Mouse (Mus musculus) adrenal gland, adult 2 months (tissue): ENCODE results near the gene Iqschfp. TPM values are rescaled to one million over a fixed set of nuclear protein-coding genes. Genes with fewer than 3 reads are reported as not detected.

Experiments used
- DNase-seq: peaks from one replicate; pipeline ENCODE4 v3.0.0; 2021
- long read RNA-seq: library from polyadenylated mRNA; stranded (forward); transcript quantifications from one replicate; pipeline ENCODE4 v2.0.0, GENCODE M21; 2021
- polyA plus RNA-seq: library from polyadenylated mRNA; depleted of rRNA; stranded (reverse); fragments of >200 nt; gene quantifications from 2 replicates; pipeline ENCODE4 v1.2.3, GENCODE M21; 2012; rRNA removed
- total RNA-seq, 2 experiments: library from RNA; stranded (reverse); gene quantifications; 2 replicates each; pipeline ENCODE4 v1.2.3; 2021

The Iqschfp gene
- not detected for total RNA-seq
- not detected in 2 replicates for polyA plus RNA-seq
- long read RNA-seq, partial matches to known transcripts: 1 of 3 reads
- long read RNA-seq, other reads (novel, unspliced or antisense): 2 of 3 reads

GRCm38 (mm10) chr3:67892026-67892705 lies at the start of gene Iqschfp, which contains the start of gene Iqcj:
Gene Iqschfp (plus strand): TSS chr3:67892232.
Gene Iqcj (plus strand): TSS chr3:67892220.
- no peak for DNase-seq

- no peak for DNase-seq
These were observed 39.6 kb upstream of the Iqschfp start for GRCm38 (mm10) chr3:67852397-67852796.

GRCm38 (mm10) chr3:67861524-67861923 lies 30.5 kb upstream of the Iqschfp start:
- DNase-seq: no peak

GRCm38 (mm10) chr3:67867420-67868065 lies 24.5 kb upstream of the Iqschfp start:
- DNase-seq: no peak

- DNase-seq: no peak
These were observed 22.6 kb upstream of the Iqschfp start for GRCm38 (mm10) chr3:67869424-67869823.

GRCm38 (mm10) chr3:67877253-67877652 lies 14.8 kb upstream of the Iqschfp start:
- DNase-seq: no peak

- no peak for DNase-seq
These were observed 7.7 kb upstream of the Iqschfp start for GRCm38 (mm10) chr3:67884335-67884734.

- DNase-seq: no peak
These were observed 5.9 kb upstream of the Iqschfp start for GRCm38 (mm10) chr3:67886176-67886575.

- DNase-seq: no peak
These were observed 4.8 kb upstream of the Iqschfp start for GRCm38 (mm10) chr3:67887251-67887650.

- no peak for DNase-seq
These were observed 736 bp downstream of the Iqschfp start for GRCm38 (mm10) chr3:67892768-67893167.

GRCm38 (mm10) chr3:67902517-67902916 lies 10.5 kb downstream of the Iqschfp start:
- DNase-seq: no peak

- DNase-seq: no peak
These were observed 16.6 kb downstream of the Iqschfp start for GRCm38 (mm10) chr3:67908586-67908985.

- DNase-seq: no peak
These were observed 26.1 kb downstream of the Iqschfp start for GRCm38 (mm10) chr3:67918098-67918497.

- no peak for DNase-seq
These were observed 26.7 kb downstream of the Iqschfp start for GRCm38 (mm10) chr3:67918634-67919259.

GRCm38 (mm10) chr3:67923095-67923494 lies 31.1 kb downstream of the Iqschfp start:
- DNase-seq: no peak

- DNase-seq: no peak
These were observed 33.4 kb downstream of the Iqschfp start for GRCm38 (mm10) chr3:67925453-67925852.

- DNase-seq: no peak
These were observed 38.5 kb downstream of the Iqschfp start for GRCm38 (mm10) chr3:67930424-67931133.

- DNase-seq: no peak
These were observed 39.1 kb downstream of the Iqschfp start for GRCm38 (mm10) chr3:67931181-67931580.

- DNase-seq: no peak
These were observed 39.9 kb downstream of the Iqschfp start for GRCm38 (mm10) chr3:67931914-67932313.

- no peak for DNase-seq
These were observed 43.8 kb downstream of the Iqschfp start for GRCm38 (mm10) chr3:67935829-67936228.

- no peak for DNase-seq
These were observed 55.0 kb downstream of the Iqschfp start for GRCm38 (mm10) chr3:67947000-67947399.

GRCm38 (mm10) chr3:67952517-67952940 lies 60.5 kb downstream of the Iqschfp start:
- DNase-seq: no peak
